Mouse (Mus musculus): ENCODE results near the gene Mamdc2. TPM values are rescaled to one million over a fixed set of nuclear protein-coding genes. Genes with fewer than 3 reads are reported as not detected.

Gene Mamdc2
- polyA plus RNA-seq, 1 experiment from 2014 or later = 0.07 TPM

DNA sequence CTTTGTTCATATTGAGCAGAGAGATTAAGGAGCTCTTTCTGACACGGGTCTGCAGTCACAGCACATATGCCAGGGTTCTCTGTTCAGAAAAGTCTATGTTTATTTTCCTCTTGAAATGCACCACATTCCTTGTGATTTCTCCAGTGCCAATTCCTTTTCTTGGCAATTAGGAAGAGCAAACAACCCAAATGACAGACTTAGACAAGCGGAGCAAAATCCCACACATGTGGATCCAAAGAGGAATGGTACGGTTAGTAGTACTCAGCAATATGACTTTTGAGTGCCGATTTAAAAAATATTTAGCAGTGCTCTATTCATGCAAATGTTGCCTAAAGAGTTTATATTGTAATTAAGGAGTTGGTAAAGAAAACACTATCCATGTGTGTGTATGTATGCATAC lies 87.7 kb downstream of the Mamdc2 start:
- DNase-seq (ENCODE audit: low spot score) = no peak

DNA sequence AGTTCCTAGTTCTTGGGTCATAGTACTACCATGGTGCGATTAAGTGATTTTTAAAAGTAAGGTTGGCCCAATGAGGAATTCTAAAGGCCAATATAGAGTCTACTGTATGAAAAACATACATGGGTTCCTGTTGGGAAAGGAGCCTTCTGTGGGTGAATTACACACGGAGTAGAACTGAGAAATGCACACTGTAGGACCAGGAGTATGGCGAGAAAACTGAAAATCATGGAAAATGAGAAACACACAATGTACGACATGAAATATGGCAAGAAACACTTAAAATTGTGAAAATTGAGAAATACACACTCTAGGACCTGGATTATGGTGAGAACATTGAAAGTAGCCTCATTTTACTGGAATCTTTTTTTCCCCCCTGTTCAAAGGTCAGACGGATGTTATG lies 91.0 kb downstream of the Mamdc2 start:
- no peak for DNase-seq (ENCODE audit: low spot score)

GRCm38 (mm10) chr19:23354738-23355137 lies 93.5 kb downstream of the Mamdc2 start:
- DNase-seq (ENCODE audit: low spot score) = no peak

DNA sequence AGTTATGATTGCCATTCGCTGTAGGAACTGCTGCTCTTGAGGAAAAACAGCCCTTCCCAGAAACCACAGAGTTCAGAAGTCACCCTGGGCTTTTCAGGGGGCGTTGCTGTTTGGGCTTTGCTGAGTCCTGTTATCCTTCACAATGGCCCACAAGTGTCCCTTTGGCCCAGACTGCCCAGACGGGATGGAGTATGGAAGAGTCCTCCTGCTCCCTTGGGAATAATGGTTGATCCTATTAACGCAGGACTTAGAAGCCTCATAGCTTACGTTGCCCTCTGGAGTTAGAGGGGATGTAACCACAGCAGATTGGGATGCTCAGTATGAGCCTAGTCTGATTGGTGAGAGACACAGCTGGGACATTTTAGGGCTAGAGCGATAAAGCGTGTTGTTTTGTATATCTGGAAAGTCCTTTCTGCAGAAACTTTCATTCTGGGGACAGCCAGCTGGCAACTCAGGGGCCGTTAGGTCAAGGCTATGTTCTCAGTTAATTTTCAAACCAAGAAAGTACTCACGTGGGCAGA lies 94.3 kb downstream of the Mamdc2 start:
- DNase-seq (ENCODE audit: low spot score) = no peak

GRCm38 (mm10) chr19:23353161-23353560 lies 95.1 kb downstream of the Mamdc2 start:
- DNase-seq (ENCODE audit: low spot score) = no peak

DNA sequence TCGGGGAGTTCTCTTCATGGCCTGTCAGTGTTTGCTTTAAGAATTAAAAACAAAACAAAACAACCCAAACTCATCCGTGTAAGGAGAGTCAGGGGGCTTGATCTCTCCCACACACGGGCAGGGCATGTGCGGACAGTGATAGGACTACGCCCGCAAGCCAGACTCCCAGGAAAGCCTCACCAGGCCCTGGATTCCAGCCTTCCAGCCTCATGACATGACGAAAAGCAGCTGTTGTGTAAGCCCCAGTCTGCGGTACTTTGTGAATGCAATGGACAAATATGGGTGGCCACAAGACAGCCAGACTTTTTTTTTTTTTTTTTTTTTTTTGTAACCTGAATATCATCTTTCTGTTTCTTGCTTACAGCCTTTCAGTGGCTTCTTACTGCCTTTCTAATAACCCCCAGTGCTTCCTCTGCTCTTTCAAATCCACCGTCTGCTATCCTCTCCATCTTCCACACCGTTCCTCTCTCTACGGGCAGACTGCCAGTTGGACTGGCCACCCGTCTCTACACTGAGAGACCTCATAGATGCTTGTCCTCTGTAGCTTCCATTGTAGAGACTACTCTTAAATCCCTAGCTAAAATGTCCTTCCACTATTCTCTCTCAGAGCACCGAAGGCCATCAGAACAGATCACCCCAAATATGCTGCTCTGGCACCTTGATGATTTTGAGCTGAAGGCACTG lies 96.3 kb downstream of the Mamdc2 start:
- DNase-seq (ENCODE audit: low spot score) = no peak

DNA sequence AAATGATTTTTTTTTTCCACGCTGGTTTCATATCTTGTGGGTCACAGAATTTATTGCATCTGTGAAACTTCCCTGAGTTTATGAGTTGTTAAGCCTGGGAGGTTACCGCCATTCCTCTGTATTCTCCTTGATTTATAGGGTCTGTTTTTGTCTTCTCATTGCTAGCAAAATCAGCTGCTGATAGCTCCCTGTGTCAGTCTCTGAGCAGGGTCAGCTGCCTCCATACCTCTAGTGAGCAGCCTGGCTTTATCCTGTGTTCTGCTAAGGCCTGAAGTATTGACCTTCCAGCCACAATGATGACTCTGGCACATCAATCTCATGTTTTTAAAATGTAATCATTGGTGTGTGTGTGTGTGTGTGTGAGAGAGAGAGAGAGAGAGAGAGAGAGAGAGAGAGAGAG lies 98.3 kb downstream of the Mamdc2 start:
- DNase-seq (ENCODE audit: low spot score) = no peak

- no peak for DNase-seq (ENCODE audit: low spot score)
These were observed 105.5 kb downstream of the Mamdc2 start for GRCm38 (mm10) chr19:23342782-23343181.

- DNase-seq (ENCODE audit: low spot score) = no peak
These were observed 115.4 kb downstream of the Mamdc2 start for GRCm38 (mm10) chr19:23332883-23333282.

DNA sequence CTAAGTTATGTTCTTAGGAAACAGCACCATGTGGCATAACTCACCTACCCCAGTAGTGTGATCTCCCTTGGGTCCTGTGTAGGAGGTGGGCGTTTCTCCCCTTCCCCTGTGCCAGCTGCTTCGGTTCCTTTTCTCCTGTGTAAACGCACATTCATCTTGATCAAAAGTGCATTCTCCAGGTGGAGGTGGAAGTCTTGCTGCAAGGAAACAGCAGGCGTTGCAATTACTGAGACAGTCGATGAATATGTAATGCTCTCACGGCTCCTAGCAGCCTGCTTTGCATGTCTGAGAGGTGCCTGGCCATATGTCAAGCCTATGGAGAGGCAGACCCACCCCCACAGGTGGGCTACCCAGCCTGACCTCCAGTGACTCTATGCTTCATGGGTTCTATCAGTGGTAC lies 117.4 kb downstream of the Mamdc2 start:
- DNase-seq (ENCODE audit: low spot score) = no peak

DNA sequence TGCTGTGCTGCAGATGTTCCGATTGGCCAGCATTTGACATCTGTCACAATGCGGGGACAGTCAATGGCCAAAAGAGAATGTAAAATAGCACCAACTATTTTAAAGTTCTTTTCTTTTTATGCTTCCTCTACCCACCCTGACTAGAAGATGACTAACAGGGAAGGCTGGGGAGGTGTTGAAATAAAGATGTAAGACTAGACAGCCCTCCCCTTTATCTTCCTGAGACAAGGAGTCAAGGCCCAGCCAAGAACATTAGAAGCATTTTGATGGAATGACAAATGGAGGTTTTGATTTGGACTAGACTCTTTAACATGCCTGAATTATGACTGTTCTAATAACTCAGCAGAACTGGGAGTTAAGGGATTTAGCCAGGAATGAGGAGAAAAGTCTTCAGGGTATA lies 118.9 kb downstream of the Mamdc2 start:
- no peak for DNase-seq (ENCODE audit: low spot score)

- no peak for DNase-seq (ENCODE audit: low spot score)
These were observed 121.1 kb downstream of the Mamdc2 start for GRCm38 (mm10) chr19:23327056-23327640.

GRCm38 (mm10) chr19:23323107-23323506 lies 125.1 kb downstream of the Mamdc2 start:
- peak; percentile 91 for DNase-seq (ENCODE audit: low spot score)

DNA sequence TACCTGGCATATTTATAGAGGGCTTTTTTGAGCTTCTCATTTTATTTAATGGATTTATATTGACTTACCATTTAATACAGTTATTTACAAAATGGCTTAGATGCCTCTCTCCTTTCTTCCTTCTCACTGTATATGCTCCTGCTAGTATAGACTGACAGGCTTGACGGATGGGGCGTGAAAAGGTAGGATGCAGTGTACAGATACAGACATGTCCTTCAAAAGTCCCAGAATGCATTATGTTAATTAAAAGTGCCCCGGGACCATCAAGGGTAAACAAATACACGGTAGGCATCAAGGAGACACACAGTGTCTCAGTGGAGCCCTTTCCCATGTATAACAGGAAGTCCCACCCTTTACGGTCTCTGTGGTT lies 130.3 kb downstream of the Mamdc2 start:
- no peak for DNase-seq (ENCODE audit: low spot score)

- DNase-seq (ENCODE audit: low spot score) = no peak
These were observed 130.8 kb downstream of the Mamdc2 start for GRCm38 (mm10) chr19:23317295-23317988.

- no peak for DNase-seq (ENCODE audit: low spot score)
These were observed 131.4 kb downstream of the Mamdc2 start for GRCm38 (mm10) chr19:23316851-23317250.

GRCm38 (mm10) chr19:23309979-23310378 lies 138.3 kb downstream of the Mamdc2 start:
- no peak for DNase-seq (ENCODE audit: low spot score)

GRCm38 (mm10) chr19:23306671-23307070 lies 141.6 kb downstream of the Mamdc2 start:
- DNase-seq (ENCODE audit: low spot score) = no peak

DNA sequence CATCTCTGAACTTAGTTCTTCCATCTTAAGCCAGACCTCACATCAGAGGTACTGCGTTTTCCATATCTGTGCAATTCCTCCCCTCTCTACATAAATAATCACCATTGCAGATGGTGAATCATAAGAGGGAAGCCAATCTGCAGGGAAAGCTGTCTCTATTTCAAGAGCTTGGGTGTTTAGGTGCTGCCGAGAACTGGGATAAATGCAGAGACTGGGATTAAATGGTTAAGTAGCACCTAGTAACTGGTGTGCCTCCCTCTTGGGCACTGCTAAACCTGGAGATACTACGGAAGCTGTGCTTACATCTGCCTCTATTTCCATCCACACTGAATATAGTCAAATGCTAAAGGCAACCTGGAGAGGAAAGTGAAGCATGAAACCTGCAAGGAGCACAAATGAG lies 148.3 kb downstream of the Mamdc2 start:
- no peak for DNase-seq (ENCODE audit: low spot score)

- DNase-seq (ENCODE audit: low spot score) = no peak
These were observed 149.3 kb downstream of the Mamdc2 start for GRCm38 (mm10) chr19:23298917-23299316.

GRCm38 (mm10) chr19:23297191-23297590 lies 151.1 kb downstream of the Mamdc2 start:
- no peak for DNase-seq (ENCODE audit: low spot score)

DNA sequence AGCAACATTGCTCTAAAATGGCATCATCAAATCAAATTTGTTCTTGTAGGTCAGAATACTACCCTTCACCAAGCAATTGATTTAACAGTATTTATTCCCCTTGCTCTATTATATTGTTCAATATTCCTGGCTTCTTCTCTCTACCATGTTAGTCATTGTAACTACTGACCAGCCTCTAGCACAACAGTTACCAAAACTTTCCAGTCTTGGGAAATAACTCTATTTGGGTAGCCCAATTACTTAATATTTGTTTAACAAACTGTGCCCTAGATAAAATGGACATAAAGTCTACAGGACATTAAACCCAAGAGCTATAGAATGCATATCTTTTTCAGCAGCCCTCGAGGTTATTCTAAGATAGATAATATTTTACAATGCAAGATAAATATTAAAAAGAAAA lies 159.0 kb downstream of the Mamdc2 start:
- no peak for DNase-seq (ENCODE audit: low spot score)
